Mouse (Mus musculus) embryo, embryonic 10.5 days (tissue): ENCODE measurements around the gene Ngef.
"Not testable (repeated sequence)": the region's sequence is repeated elsewhere in the genome, so short reads cannot be mapped to it uniquely, and the experiment has no call there.

ENCODE experiments used
- DNase-seq: peaks from one replicate; pipeline ENCODE4 v3.0.0-alpha.2; 2015; ENCODE audit warnings: low spot score

The Ngef gene

DNA sequence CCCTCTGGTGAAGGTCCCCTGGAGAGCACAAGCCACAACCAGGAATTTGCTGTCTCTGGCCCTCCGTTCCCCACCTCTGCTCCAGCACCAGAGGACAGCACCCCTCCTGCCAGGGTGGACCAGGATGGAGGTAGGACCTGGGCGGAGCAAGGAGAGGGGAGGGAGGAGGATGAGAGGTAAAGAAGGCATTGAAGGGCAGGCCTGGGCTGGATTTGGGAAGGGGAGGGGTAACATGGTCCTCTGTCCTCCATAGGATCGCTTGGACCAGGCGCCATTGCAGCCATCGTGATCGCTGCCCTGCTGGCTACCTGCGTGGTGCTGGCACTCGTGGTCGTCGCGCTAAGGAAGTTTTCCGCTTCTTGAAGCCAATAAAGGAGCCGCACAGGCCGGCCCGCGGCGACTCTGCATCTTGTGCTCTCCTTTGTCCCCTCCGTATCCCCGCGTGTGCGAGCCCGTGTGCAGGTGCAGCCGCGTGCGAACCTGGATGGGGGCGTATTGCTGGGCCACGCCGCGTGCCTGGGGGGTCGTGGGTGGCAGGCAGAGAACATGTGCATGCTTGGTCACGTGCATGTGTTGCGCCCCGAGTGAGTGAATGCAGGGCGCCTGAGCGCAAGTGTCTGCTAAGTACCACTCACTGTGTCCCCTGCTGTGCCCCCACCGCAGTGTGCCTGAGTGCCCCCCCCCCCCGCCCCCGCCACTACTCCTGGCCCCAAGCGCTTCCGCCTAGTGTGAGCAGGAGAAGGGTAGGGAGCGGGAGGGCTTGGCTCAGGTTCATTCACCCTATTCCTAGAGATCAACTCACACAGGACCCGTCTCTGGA, 98.4 kb downstream of the Ngef start:
- DNase-seq: peak; percentile 29

GRCm38 (mm10) chr1:87472576-87472975, 101.1 kb downstream of the Ngef start:
- DNase-seq: no peak

DNA sequence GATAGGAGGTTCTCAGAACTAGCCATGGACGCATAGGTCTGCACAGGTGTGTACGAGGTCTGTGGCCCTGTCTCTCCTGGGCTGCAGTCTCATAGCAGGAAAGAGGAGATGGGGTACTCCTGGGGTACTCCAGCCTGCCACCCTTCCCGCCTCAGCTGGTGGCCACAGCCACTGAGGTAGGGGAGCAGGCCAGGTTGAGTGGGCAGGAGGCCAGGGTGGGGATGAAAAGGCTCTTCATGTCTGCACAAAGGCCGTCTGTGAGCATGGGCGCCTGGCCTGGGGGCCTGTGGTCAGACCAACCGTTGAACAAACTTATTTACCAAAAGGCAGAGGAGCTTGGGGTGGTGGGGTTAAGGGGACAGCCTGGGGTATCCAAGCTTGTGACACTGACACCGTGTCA, 101.8 kb downstream of the Ngef start:
- no peak for DNase-seq

DNA sequence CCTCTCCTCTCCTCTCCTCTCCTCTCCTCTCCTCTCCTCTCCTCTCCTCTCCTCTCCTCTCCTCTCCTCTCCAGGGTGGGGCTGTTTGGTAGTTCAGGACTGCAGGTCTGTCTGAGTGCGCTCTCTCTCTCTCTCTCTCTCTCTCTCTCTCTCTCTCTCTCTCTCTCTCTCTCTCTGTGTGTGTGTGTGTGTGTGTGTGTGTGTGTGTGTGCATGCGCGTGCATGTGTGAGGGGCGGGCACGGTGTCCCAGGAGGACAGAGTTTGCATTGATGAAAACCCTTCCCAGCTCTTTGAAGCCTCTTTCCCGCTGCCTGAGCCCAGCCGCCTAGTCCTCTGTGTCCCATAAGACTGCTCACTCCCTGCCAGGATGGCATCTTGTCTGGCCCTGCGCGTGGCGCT, 103.7 kb downstream of the Ngef start, which contains the start of gene Snorc:
Snorc (plus strand) TSS at position 301 of the 400 bp plus-strand sequence.
- not testable (repeated sequence) for DNase-seq

DNA sequence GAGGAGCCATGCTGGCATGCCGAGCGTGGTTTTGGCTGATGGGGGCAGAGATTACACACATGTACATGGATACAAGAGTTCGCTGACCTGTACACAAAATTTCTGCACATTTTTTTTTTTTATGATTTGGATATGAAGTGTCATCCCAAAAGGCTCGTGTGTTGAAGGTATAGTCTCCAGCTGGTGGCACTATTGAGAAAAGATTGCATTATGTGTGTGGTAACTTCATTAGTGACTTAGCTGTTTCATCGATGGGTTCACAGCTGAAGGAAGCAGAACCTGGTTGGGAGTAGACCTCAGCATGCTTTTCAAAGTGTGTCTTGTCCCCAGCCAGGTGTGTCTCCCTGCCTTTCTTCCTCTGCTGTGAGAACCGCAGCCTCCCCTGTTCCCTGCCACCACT, 105.3 kb downstream of the Ngef start:
- DNase-seq: peak; percentile 18

DNA sequence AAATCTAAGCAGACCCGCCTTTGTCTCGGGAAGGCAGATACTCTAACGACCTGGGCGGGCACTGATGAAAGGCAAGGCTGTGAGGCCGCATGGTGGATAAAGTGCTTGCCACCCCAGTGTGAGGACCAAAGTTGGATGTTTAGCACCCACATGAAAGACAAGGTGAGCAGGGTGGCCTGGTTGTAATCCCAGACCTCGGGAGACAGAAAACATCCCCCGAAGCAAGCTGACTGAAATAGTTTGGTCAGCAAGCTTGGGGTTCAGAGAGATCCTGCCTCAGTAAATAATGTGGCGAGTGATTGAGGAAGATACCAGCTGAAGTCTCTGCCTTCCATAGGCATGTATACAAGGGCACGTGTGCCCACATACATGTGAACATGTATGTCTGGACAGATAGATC, 106.2 kb downstream of the Ngef start:
- DNase-seq: no peak

DNA sequence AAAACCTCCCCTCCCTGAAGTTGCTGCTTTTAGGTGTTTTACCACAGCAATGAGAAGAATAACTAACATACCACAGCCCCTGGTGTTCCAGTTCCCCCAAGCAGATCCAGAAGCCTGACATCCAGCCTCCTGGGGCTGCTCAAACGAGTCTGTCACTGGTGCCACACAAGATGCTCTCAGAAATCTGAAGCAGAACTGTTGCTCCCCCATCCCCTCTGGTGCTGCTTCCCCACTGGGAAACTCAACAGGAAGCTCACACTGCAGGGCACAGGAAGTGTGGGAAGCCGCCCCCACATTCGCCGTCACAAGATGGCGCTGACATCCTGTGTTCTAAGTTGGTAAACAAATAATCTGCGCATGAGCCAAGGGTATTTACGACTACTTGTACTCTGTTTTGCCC, 113.8 kb downstream of the Ngef start:
- not testable (repeated sequence) for DNase-seq

- no peak for DNase-seq
Measured at GRCm38 (mm10) chr1:87458045-87458444, 115.6 kb downstream of the Ngef start.

GRCm38 (mm10) chr1:87456425-87456824, 117.2 kb downstream of the Ngef start:
- DNase-seq: no peak

DNA sequence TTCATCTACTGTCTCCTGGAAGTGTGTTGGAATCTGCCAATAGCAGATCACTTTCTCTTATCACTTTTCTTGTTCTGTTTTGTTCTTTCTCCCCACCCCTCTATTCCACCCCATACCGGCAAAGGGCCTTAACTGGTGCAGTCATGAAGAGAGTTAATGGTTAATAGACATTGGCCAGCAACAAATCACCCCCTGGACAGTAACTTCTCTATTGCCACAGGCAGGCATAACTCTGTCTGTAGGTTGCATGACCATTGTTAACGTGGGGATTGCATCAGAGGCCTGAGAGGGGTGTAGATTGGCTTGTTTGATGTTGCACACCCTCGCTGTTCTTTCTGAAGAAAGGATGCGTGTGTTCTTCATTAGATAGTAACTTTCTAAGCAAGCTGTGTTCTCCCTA, 124.2 kb downstream of the Ngef start:
- DNase-seq: no peak

DNA sequence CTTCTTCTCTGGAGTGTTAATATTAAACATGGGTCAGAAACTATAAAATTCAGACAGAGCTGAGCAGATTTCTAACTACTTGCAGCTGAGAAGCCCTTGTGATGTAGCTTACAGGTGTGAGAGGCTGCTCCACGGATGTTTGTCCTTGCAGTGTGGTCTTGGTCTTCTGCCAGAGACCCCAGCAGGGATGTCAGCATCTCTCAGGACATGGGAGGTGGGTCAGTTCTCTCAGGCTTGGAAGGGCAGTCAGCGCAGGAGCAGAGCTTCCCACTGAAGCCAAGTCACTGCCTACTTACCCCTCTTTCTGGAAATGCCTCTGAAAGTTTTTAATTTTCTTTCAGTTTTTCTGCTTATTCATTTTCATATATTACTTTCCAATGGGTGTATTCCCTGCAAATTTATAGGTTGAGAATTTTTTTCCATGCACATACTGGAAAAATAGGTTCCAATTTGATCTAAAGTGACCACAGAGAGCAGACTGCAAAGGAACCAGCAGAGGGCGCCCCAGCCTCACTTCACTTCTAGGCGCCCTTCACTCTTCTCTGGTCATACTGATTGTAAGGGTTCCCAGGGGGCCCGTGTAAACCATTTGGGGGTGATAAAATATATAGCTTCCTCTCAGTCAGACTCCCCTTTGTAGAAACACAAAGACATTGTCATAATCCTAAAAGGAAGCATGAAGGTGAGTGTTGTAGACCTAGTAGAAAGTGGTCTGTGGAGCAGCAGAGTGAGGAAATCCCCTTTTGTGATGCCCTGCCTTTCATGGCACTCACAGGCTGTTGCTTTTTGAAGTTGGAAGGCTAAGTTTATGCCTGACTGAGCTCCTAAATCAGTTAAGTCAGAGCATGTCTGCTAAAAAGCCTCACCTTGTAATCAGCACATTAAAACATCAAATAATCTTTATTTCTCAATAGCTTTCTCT, 126.2 kb downstream of the Ngef start:
- DNase-seq: peak; percentile 77

- no peak for DNase-seq
Measured at GRCm38 (mm10) chr1:87436583-87436982, 137.1 kb downstream of the Ngef start.

DNA sequence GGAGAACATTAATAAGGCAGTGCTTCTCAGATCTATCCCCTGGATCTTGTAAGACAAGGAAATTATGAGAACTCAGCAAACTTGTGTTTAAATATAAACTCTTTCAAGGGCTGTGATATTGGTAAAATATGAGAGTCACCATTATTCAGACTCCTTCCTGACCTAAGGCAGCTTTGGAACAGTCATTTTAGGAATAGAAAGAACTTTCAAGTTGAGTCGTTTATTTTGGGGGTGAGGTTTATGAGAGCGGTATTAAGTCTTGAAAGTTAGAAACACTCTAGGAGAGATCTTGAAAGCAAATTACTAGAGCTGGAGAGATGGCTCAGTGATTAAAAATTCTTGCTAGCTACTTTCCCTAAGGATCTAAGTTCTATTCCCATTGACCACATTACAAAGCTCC, 138.5 kb downstream of the Ngef start:
- no peak for DNase-seq
